Mouse (Mus musculus): ENCODE measurements around the gene Slc13a3. TPM values are rescaled to one million over a fixed set of nuclear protein-coding genes. Genes with fewer than 3 reads are reported as not detected.

The Slc13a3 gene
- polyA plus RNA-seq, 1 experiment from 2014 or later = 5.8 TPM

GRCm38 (mm10) chr2:165414321-165414720, 58.7 kb downstream of the Slc13a3 start:
- Histone ChIP-seq H3K27me3 (replicated peaks; ENCODE audit: control insufficient read depth, insufficient read depth, low read length) (no peaks in the 10 kb centered on the region), H3K4me3 (ENCODE audit: low read depth, low read length) (no peak overlapping the region), H3K36me3 (ENCODE audit: control insufficient read depth, insufficient read depth, low read length) (no peaks in the 10 kb centered on the region), H3K9ac (ENCODE audit: low read length) (no peak overlapping the region), H3K9me3 (replicated peaks; ENCODE audit: control insufficient read depth, low read length) (no peaks in the 10 kb centered on the region), H3K4me2 (ENCODE audit: low read length) (no peak overlapping the region), H3K4me1 (ENCODE audit: control insufficient read depth, insufficient read depth, low read length) (peaks cover 8% of the 10 kb centered on the region; the same call in 1 of the 2 replicates), H3K27ac (ENCODE audit: low read depth, low read length) (no peak overlapping the region)
- ATAC-seq = no peak
- no peak for DNase-seq (ENCODE audit: low spot score)
- 85% methylated on average over 5 of the region's 5 CpGs for WGBS

DNA sequence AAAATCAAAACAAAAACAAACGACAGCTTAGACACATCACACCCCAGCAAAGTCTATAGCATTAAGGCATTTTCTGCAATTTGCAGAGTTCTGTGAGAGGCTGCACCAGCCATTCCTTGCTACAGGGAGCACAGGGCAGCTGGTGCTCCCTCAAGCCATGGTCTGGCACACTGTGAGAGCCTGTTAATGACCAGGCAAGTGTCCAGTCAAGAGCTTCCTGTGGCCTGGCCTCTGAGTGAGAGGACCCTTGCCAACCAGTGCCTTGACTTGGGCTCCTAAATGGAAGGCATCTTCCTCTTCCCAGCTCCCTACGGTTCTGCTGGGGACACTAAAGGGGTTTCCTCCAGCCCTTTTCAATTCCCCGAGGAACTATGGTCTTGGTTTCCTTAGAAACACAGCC, 59.1 kb downstream of the Slc13a3 start:
- H3K27ac ChIP-seq (ENCODE audit: low read depth, low read length) = no peak overlapping the region

GRCm38 (mm10) chr2:165407700-165408301, 65.2 kb downstream of the Slc13a3 start:
- H3K4me2 ChIP-seq (ENCODE audit: low read length) = no peak overlapping the region
- H3K36me3 ChIP-seq (ENCODE audit: control insufficient read depth, insufficient read depth, low read length) = no peaks in the 10 kb centered on the region
- H3K9ac ChIP-seq (ENCODE audit: low read length) = no peak overlapping the region
- no peaks in the 10 kb centered on the region for H3K27me3 ChIP-seq (replicated peaks; ENCODE audit: control insufficient read depth, insufficient read depth, low read length)
- no peaks in the 10 kb centered on the region for H3K4me1 ChIP-seq (ENCODE audit: control insufficient read depth, insufficient read depth, low read length)
- H3K4me3 ChIP-seq (ENCODE audit: low read depth, low read length) = no peak overlapping the region
- DNase-seq (ENCODE audit: low spot score) = peak; percentile 40
- H3K27ac ChIP-seq (ENCODE audit: low read depth, low read length) = no peak overlapping the region
- 50% methylated on average over 10 of the region's 10 CpGs for WGBS
- H3K9me3 ChIP-seq (replicated peaks; ENCODE audit: control insufficient read depth, low read length) = no peaks in the 10 kb centered on the region
- no peak for ATAC-seq

More for the DNA sequence above, 59.1 kb downstream of the Slc13a3 start:
- H3K4me3 ChIP-seq (ENCODE audit: low read depth, low read length) = no peak overlapping the region
- H3K9me3 ChIP-seq (replicated peaks; ENCODE audit: control insufficient read depth, low read length) = no peaks in the 10 kb centered on the region
- H3K4me1 ChIP-seq (ENCODE audit: control insufficient read depth, insufficient read depth, low read length) = peaks cover 8% of the 10 kb centered on the region; the same call in 1 of the 2 replicates
- H3K36me3 ChIP-seq (ENCODE audit: control insufficient read depth, insufficient read depth, low read length) = no peaks in the 10 kb centered on the region
- H3K27me3 ChIP-seq (replicated peaks; ENCODE audit: control insufficient read depth, insufficient read depth, low read length) = no peaks in the 10 kb centered on the region
- ATAC-seq (no peak), DNase-seq (ENCODE audit: low spot score) (no peak)
- no peak overlapping the region for H3K4me2 ChIP-seq (ENCODE audit: low read length)
- WGBS = 42% methylated on average over 3 of the region's 3 CpGs
- no peak overlapping the region for H3K9ac ChIP-seq (ENCODE audit: low read length)

DNA sequence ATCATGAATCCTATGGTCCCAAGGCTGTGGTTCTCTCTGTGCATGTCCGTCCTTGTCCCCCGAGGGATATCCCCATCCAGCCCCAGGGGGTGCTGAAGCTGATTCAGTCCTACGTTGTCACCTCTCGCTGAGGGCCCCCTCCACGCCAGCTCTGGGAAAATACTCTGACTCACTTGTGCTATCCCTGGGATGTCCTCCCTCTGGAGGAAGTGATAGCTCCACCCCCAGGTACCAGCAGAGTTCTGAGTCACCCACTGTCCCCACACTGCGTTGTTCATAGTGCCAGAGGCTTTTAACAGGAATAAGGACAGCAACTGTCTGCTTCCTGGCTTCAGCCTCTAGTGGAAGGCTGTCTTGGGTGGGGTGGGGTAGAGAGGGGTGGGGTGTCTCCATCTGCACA, 67.7 kb downstream of the Slc13a3 start:
- ATAC-seq = no peak
- H3K27ac ChIP-seq (ENCODE audit: low read depth, low read length) = no peak overlapping the region
- no peaks in the 10 kb centered on the region for H3K27me3 ChIP-seq (replicated peaks; ENCODE audit: control insufficient read depth, insufficient read depth, low read length)
- H3K4me1 ChIP-seq (ENCODE audit: control insufficient read depth, insufficient read depth, low read length) = no peaks in the 10 kb centered on the region
- H3K4me2 ChIP-seq (ENCODE audit: low read length) = no peak overlapping the region
- no peak for DNase-seq (ENCODE audit: low spot score)
- H3K9me3 ChIP-seq (replicated peaks; ENCODE audit: control insufficient read depth, low read length) = no peaks in the 10 kb centered on the region
- no peak overlapping the region for H3K9ac ChIP-seq (ENCODE audit: low read length)
- H3K4me3 ChIP-seq (ENCODE audit: low read depth, low read length) = no peak overlapping the region
- WGBS = 64% methylated on average over 6 of the region's 6 CpGs
- no peaks in the 10 kb centered on the region for H3K36me3 ChIP-seq (ENCODE audit: control insufficient read depth, insufficient read depth, low read length)

GRCm38 (mm10) chr2:165404951-165405350, 68.1 kb downstream of the Slc13a3 start:
- WGBS = 82% methylated on average over 9 of the region's 9 CpGs
- Histone ChIP-seq H3K4me2 (ENCODE audit: low read length) (no peak overlapping the region), H3K36me3 (ENCODE audit: control insufficient read depth, insufficient read depth, low read length) (no peaks in the 10 kb centered on the region), H3K27me3 (replicated peaks; ENCODE audit: control insufficient read depth, insufficient read depth, low read length) (no peaks in the 10 kb centered on the region), H3K9ac (ENCODE audit: low read length) (no peak overlapping the region), H3K4me1 (ENCODE audit: control insufficient read depth, insufficient read depth, low read length) (no peaks in the 10 kb centered on the region), H3K4me3 (ENCODE audit: low read depth, low read length) (no peak overlapping the region), H3K27ac (ENCODE audit: low read depth, low read length) (no peak overlapping the region), H3K9me3 (replicated peaks; ENCODE audit: control insufficient read depth, low read length) (no peaks in the 10 kb centered on the region)
- ATAC-seq (no peak), DNase-seq (ENCODE audit: low spot score) (no peak)

- ATAC-seq (no peak), DNase-seq (ENCODE audit: low spot score) (no peak)
- Histone ChIP-seq H3K27me3 (replicated peaks; ENCODE audit: control insufficient read depth, insufficient read depth, low read length) (no peaks in the 10 kb centered on the region), H3K4me3 (ENCODE audit: low read depth, low read length) (no peak overlapping the region), H3K9ac (ENCODE audit: low read length) (no peak overlapping the region), H3K9me3 (replicated peaks; ENCODE audit: control insufficient read depth, low read length) (no peaks in the 10 kb centered on the region), H3K36me3 (ENCODE audit: control insufficient read depth, insufficient read depth, low read length) (no peaks in the 10 kb centered on the region), H3K27ac (ENCODE audit: low read depth, low read length) (no peak overlapping the region), H3K4me1 (ENCODE audit: control insufficient read depth, insufficient read depth, low read length) (no peaks in the 10 kb centered on the region), H3K4me2 (ENCODE audit: low read length) (no peak overlapping the region)
- WGBS = 61% methylated on average over 14 of the region's 15 CpGs
Observed at GRCm38 (mm10) chr2:165398164-165398785, 74.8 kb downstream of the Slc13a3 start.

GRCm38 (mm10) chr2:165397502-165398163, 75.4 kb downstream of the Slc13a3 start:
- no peak for ATAC-seq
- Histone ChIP-seq H3K4me2 (ENCODE audit: low read length) (no peak overlapping the region), H3K27me3 (replicated peaks; ENCODE audit: control insufficient read depth, insufficient read depth, low read length) (no peaks in the 10 kb centered on the region), H3K4me3 (ENCODE audit: low read depth, low read length) (no peak overlapping the region), H3K9ac (ENCODE audit: low read length) (no peak overlapping the region), H3K4me1 (ENCODE audit: control insufficient read depth, insufficient read depth, low read length) (no peaks in the 10 kb centered on the region), H3K27ac (ENCODE audit: low read depth, low read length) (peak overlapping the region; percentile 21), H3K9me3 (replicated peaks; ENCODE audit: control insufficient read depth, low read length) (no peaks in the 10 kb centered on the region), H3K36me3 (ENCODE audit: control insufficient read depth, insufficient read depth, low read length) (no peaks in the 10 kb centered on the region)
- DNase-seq (ENCODE audit: low spot score) = no peak
- 73% methylated on average over 23 of the region's 23 CpGs for WGBS

GRCm38 (mm10) chr2:165396831-165397501, 76.1 kb downstream of the Slc13a3 start:
- Histone ChIP-seq H3K4me1 (ENCODE audit: control insufficient read depth, insufficient read depth, low read length) (no peaks in the 10 kb centered on the region), H3K4me2 (ENCODE audit: low read length) (no peak overlapping the region), H3K9ac (ENCODE audit: low read length) (no peak overlapping the region), H3K4me3 (ENCODE audit: low read depth, low read length) (no peak overlapping the region), H3K9me3 (replicated peaks; ENCODE audit: control insufficient read depth, low read length) (no peaks in the 10 kb centered on the region), H3K27me3 (replicated peaks; ENCODE audit: control insufficient read depth, insufficient read depth, low read length) (no peaks in the 10 kb centered on the region), H3K27ac (ENCODE audit: low read depth, low read length) (peak overlapping the region; percentile 21), H3K36me3 (ENCODE audit: control insufficient read depth, insufficient read depth, low read length) (no peaks in the 10 kb centered on the region)
- DNase-seq (ENCODE audit: low spot score) (no peak), ATAC-seq (0 out of 2 replicates have a peak, but pooled peaks have one; percentile 23)
- 42% methylated on average over 20 of the region's 20 CpGs for WGBS

Data from forebrain, embryonic 14.5 days (tissue).